Mouse (Mus musculus) limb, embryonic 15.5 days (tissue): ENCODE data around the gene Parp14. TPM values are rescaled to one million over a fixed set of nuclear protein-coding genes. Genes with fewer than 3 reads are reported as not detected.

Experiments used
- ATAC-seq: fragments of 200-750 bp; cut with Nextera tagmentation; 2 replicates; pipeline ENCODE4 v1.8.0; 2017; ENCODE audit warnings: low read depth, moderate TSS enrichment; ENCODE audit not compliant: insufficient number of reproducible peaks, low FRiP score, low TSS enrichment
- H3K27ac ChIP-seq: fragments of 300-500 bp; sonication (generic); 2 replicates; pipeline ENCODE4 v1.5.1; 2015; ENCODE audit warnings: moderate library complexity, mild to moderate bottlenecking, inconsistent platforms
- H3K27me3 ChIP-seq: fragments of 300-500 bp; sonication (generic); 2 replicates; pipeline ENCODE4 v1.6.1; 2015; ENCODE audit warnings: inconsistent platforms
- H3K36me3 ChIP-seq: fragments of 300-500 bp; sonication (generic); 2 replicates; pipeline ENCODE4 v1.6.1; 2015; ENCODE audit warnings: inconsistent platforms
- H3K4me1 ChIP-seq: fragments of 300-500 bp; sonication (generic); 2 replicates; pipeline ENCODE4 v1.6.1; 2015; ENCODE audit warnings: inconsistent platforms
- H3K4me2 ChIP-seq: fragments of 300-500 bp; sonication (generic); 2 replicates; pipeline ENCODE4 v1.6.1; 2015; ENCODE audit warnings: mild to moderate bottlenecking, inconsistent platforms
- H3K4me3 ChIP-seq: fragments of 300-500 bp; sonication (generic); 2 replicates; pipeline ENCODE4 v1.5.1; 2015; ENCODE audit warnings: mild to moderate bottlenecking, inconsistent platforms
- H3K9ac ChIP-seq: fragments of 300-500 bp; sonication (generic); 2 replicates; pipeline ENCODE4 v1.6.1; 2015; ENCODE audit warnings: inconsistent platforms
- H3K9me3 ChIP-seq: fragments of 300-500 bp; sonication (generic); 2 replicates; pipeline ENCODE4 v1.6.1; 2016; ENCODE audit warnings: inconsistent platforms
- WGBS: fragments of 180-500 bp; shearing (Covaris S2); methylation state at CpG from one replicate; pipeline ENCODE4 v1.1.7; 2015; 5-methylcytosine and 5-hydroxymethylcytosine counted together
- polyA plus RNA-seq: library from polyadenylated mRNA; unstranded; fragments of >200 nt; fragmentation: Nextera tagmentation; extraction: Ambion mirVana; gene quantifications from 2 replicates; pipeline ENCODE4 v1.2.1, GENCODE M21; 2015

The Parp14 gene
- polyA plus RNA-seq, 1 experiment from 2014 or later: 1.2 TPM

DNA sequence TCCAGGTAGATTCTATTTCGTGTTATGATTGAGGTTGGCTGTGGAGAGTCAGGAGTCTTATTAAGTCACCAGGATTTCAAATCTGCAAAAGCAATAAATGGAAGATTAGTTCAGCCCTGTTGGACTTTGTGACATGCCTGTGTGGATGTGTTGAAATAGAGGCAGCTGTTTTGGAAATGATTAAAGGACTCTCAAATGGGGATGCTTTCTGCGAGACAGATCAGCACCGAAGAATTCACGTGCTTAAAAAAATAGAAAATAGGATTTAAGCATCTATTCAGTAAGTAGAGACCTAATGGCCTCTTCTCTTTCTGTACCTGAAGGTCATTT is 63.7 kb downstream of the Parp14 start:
- Histone ChIP-seq H3K27ac (no peak overlapping the region), H3K27me3 (no peaks in the 10 kb centered on the region), H3K4me2 (no peak overlapping the region), H3K9ac (no peak overlapping the region), H3K9me3 (no peaks in the 10 kb centered on the region), H3K36me3 (peaks cover 2% of the 10 kb centered on the region; the same call in 1 of the 2 replicates), H3K4me3 (no peak overlapping the region), H3K4me1 (no peaks in the 10 kb centered on the region)
- no peak for ATAC-seq
- WGBS: 82% methylated on average over 4 of the region's 4 CpGs

DNA sequence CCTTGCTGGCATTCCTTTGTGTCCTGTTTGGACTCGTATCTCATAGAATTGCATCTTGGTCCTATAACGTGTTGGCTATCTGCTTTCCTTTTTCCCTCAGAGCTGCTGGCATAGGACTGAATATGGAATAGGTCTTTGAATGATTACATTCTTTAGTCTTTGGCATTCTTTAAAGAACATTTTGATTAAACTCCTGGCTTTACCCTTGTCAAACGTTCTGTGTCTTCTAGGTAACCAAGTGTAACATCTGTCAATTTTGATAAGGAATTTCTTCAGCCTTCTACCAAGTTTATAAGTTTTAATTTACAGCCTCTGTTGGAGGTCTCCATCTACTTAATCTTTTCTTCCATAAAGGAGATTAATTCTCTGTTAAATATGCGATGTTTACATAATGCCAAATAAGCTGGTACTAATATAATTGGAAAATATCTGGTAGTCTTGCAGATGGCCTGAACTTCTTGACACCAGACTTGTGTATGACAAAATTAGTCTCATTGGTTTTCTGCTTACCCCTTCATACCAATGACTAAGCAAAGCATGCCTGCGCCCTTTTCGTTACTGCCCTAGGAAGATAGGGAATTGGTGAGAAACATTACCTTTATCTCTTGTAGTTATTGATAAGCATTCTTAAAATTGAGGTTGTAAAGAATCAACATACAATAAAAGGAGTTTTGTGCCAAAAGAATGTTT is 64.2 kb downstream of the Parp14 start:
- WGBS: 80% methylated on average over 6 of the region's 6 CpGs

DNA sequence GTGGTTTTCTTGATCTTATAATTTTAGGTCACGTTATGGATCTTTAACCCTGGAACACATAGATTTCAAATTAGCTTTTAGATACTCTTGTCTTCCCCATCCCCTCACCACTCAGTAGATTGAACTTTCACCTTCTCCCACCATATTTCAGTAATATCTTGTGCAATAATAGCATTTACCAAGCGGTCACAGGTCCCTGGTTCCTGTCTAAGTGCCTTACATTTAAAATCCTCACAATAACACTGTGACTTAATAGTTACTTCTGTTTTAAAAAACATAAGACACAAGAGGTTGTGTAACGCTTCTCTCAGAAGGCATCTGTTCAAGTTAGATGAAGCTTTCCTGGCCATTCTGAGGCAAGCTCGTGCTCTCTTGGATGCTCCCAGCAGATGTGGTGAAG is 67.6 kb downstream of the Parp14 start:
- no peak overlapping the region for H3K4me2 ChIP-seq
- no peaks in the 10 kb centered on the region for H3K4me1 ChIP-seq
- H3K9ac ChIP-seq: no peak overlapping the region
- no peak overlapping the region for H3K27ac ChIP-seq
- no peak overlapping the region for H3K4me3 ChIP-seq
- no peaks in the 10 kb centered on the region for H3K27me3 ChIP-seq
- no peaks in the 10 kb centered on the region for H3K9me3 ChIP-seq
- peaks cover 15% of the 10 kb centered on the region for H3K36me3 ChIP-seq
- WGBS: 89% methylated on average over 4 of the region's 4 CpGs
- no peak for ATAC-seq

More for the DNA sequence above, 64.2 kb downstream of the Parp14 start:
- no peak for ATAC-seq
- H3K27me3 ChIP-seq: no peaks in the 10 kb centered on the region
- no peaks in the 10 kb centered on the region for H3K9me3 ChIP-seq
- no peak overlapping the region for H3K4me2 ChIP-seq
- H3K27ac ChIP-seq: no peak overlapping the region
- H3K4me1 ChIP-seq: no peaks in the 10 kb centered on the region
- H3K9ac ChIP-seq: no peak overlapping the region
- H3K4me3 ChIP-seq: no peak overlapping the region
- H3K36me3 ChIP-seq: peaks cover 3% of the 10 kb centered on the region; the same call in 1 of the 2 replicates

DNA sequence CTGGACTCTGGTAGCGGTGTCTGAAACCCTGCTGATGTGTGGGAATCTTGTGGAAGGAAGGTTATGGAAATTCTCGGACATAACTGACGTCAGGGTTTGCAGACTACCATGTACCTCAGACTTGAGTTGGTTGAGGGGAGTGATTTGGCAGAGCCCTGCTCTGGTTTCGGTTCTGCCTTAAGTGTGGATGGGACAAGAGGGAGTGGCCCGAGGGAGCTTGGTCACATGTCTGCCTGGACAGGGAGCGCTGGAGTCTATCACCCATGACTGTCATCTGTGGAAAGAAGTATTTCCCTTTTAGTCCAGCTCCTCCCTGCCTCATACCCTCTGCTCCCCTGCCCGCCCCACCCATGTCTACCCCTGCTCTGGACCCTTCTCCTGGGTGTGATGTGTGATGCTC is 69.2 kb downstream of the Parp14 start:
- WGBS: 90% methylated on average over 7 of the region's 7 CpGs

DNA sequence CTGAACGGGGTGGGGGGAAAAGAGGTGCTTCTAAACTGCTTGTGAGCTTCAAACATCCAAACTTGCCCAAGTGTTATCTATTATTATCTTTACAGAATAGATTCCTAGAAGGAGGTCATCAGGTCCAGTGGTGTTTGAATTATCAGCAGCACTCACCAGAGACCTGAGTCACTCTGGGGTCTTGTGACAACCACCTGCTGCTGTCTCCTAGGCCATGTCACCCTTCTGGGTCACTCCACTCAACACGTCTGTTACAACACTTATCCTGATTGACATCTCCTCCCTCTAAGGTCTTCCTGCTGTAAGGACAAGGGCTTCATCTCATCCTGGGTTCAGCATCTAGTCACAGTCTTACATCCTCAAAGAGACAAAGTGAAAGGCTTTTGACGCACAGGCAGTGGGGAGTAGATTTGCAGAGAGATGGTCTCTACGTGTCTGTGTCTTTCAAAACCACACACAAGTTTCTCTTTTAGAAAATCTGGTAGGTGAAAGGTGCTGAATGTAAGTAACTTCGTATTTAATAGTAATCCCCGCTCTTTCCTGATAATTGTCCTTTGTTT is 79.3 kb downstream of the Parp14 start:
- no peak for ATAC-seq
- Histone ChIP-seq H3K9me3 (no peaks in the 10 kb centered on the region), H3K4me2 (no peak overlapping the region), H3K27me3 (no peaks in the 10 kb centered on the region), H3K9ac (no peak overlapping the region), H3K4me3 (no peak overlapping the region), H3K27ac (no peak overlapping the region), H3K4me1 (no peaks in the 10 kb centered on the region), H3K36me3 (peaks cover 14% of the 10 kb centered on the region)
- WGBS: 86% methylated on average over 6 of the region's 6 CpGs

More for the DNA sequence above, 69.2 kb downstream of the Parp14 start:
- H3K9me3 ChIP-seq: no peaks in the 10 kb centered on the region
- H3K9ac ChIP-seq: no peak overlapping the region
- no peaks in the 10 kb centered on the region for H3K27me3 ChIP-seq
- no peak for ATAC-seq
- H3K4me2 ChIP-seq: no peak overlapping the region
- no peak overlapping the region for H3K27ac ChIP-seq
- H3K36me3 ChIP-seq: peaks cover 23% of the 10 kb centered on the region
- no peak overlapping the region for H3K4me3 ChIP-seq
- H3K4me1 ChIP-seq: no peaks in the 10 kb centered on the region

DNA sequence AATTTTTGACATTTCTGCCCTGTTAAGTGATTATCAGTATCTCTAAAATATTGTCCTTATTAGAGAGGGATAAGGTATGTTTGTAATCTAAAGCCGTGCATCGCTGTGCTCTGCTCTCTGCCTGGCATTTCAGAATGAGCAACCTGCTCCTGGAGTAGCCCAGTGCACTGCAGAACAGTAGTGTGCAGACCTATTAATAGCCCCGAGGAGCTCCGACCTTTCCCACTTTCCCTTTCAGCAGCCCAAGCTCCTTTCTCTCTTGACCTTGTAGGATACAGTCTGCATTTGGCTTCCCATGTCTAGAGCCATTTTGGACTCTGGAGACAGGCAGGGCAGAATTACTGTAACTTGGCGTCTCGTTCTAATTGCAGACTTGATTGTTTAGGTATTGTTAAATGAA is 83.0 kb downstream of the Parp14 start:
- 93% methylated on average over 6 of the region's 6 CpGs for WGBS
- Histone ChIP-seq H3K9me3 (no peaks in the 10 kb centered on the region), H3K4me1 (no peaks in the 10 kb centered on the region), H3K27me3 (no peaks in the 10 kb centered on the region), H3K4me2 (no peak overlapping the region), H3K4me3 (no peak overlapping the region), H3K36me3 (peaks cover 14% of the 10 kb centered on the region), H3K27ac (no peak overlapping the region), H3K9ac (no peak overlapping the region)
- ATAC-seq: no peak

DNA sequence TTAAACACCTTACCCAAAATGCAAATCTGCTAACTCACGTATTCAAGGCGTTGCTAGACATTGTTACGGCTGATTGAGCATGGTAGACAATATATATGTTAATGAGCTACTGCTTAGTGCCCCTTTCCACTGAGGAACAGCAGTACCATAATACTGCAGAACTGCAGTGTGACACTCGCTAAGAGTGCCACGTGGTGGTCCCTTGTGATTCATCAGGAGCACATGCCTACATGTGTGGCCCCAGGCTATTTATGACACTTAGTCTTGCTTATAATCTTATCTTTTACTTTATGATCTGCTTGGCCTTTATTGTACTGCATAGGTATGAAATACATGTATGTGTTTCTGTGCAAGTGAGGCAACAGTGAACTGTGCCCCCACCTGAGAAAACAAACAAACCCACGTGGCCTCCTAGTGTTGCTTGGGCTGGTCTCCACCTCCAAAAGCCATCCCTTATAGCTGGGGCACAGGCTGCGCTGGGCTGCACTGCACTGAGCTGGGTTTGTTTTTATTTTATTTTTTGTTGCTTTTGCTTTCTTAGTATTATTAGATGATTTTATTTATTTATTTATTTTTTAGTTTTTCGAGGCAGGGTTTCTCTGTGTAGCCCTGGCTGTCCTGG is 83.7 kb downstream of the Parp14 start:
- 88% methylated on average over 8 of the region's 8 CpGs for WGBS

DNA sequence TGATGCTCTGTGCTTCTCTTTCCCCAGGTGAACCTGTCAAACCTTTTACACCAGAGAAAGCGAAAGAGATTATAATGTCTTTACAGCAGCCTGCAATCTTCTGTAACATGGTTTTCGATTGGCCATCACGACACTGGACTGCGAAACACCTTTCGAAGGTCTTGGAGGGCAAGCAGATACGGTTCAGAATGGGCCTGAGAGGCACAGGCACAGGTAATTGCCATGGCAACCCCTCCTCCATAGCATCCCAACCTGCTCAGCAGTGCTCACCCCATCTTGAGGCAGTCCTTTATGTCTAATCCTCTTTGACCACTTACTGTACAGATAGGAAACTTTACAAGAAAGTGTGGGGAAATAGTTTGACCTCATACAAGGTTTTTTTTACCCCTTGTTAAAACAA is 84.2 kb downstream of the Parp14 start:
- no peak overlapping the region for H3K9ac ChIP-seq
- no peak overlapping the region for H3K4me3 ChIP-seq
- no peaks in the 10 kb centered on the region for H3K4me1 ChIP-seq
- no peaks in the 10 kb centered on the region for H3K27me3 ChIP-seq
- H3K27ac ChIP-seq: no peak overlapping the region
- H3K4me2 ChIP-seq: no peak overlapping the region
- ATAC-seq: no peak
- H3K36me3 ChIP-seq: peaks cover 14% of the 10 kb centered on the region
- H3K9me3 ChIP-seq: no peaks in the 10 kb centered on the region
- 92% methylated on average over 6 of the region's 6 CpGs for WGBS

More for the DNA sequence above, 83.7 kb downstream of the Parp14 start:
- Histone ChIP-seq H3K4me3 (no peak overlapping the region), H3K27ac (no peak overlapping the region), H3K4me1 (no peaks in the 10 kb centered on the region), H3K36me3 (peaks cover 14% of the 10 kb centered on the region), H3K9ac (no peak overlapping the region), H3K4me2 (no peak overlapping the region), H3K9me3 (no peaks in the 10 kb centered on the region), H3K27me3 (no peaks in the 10 kb centered on the region)
- no peak for ATAC-seq

DNA sequence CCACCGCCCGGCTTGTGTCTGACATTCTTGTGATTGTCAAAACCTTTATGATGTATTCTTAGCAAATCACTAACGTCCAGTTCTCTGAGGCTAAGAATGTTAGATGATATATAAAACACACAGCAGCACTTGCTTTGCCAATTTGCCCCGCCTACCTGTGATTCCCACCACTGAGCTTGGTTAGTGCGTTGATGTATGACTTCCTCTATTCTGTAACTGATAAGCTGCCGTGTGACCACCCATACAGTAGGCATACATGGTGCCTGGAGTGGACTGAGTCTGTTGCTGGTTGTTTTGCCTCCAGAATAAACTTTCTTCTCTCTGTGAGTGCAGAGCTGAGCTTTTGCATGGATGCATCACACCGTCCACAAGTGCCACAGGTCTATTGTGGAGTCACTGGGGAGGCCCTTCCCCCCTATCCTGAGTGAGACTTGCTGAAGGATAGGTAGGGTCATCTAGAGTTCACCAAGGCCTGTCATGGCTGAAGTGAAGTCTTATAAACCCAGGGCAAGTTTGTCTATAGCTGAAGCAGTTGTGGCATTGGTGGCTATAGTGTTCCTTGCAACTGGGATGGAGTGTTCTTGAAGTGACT is 87.1 kb downstream of the Parp14 start:
- no peak for ATAC-seq

DNA sequence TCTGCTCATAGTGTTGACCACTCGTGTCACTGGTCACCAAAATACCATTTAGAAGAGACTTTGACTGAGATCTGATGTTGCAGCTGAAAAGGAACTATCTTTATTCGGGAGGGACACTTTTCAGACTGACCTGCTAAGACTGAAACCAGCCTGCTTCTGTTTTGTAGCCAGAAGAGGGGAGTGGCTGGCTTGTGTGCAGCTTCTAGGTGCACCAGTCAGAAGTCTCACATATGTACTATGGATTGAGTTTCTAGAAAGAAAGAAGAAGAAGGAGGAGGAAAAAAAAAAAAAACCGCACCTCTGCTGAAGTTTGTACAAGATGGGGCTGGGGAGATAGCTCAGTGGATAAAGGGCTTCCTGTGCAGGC is 88.2 kb downstream of the Parp14 start:
- Histone ChIP-seq H3K9me3 (no peaks in the 10 kb centered on the region), H3K4me3 (no peak overlapping the region), H3K4me2 (no peak overlapping the region), H3K4me1 (no peaks in the 10 kb centered on the region), H3K27ac (no peak overlapping the region), H3K27me3 (no peaks in the 10 kb centered on the region), H3K36me3 (peaks cover 9% of the 10 kb centered on the region), H3K9ac (no peak overlapping the region)
- no peak for ATAC-seq
- WGBS: 87% methylated on average over 3 of the region's 3 CpGs

More for the DNA sequence above, 87.1 kb downstream of the Parp14 start:
- 75% methylated on average over 7 of the region's 7 CpGs for WGBS
- Histone ChIP-seq H3K9ac (no peak overlapping the region), H3K27me3 (no peaks in the 10 kb centered on the region), H3K4me2 (no peak overlapping the region), H3K4me3 (no peak overlapping the region), H3K27ac (no peak overlapping the region), H3K9me3 (no peaks in the 10 kb centered on the region), H3K4me1 (no peaks in the 10 kb centered on the region), H3K36me3 (peaks cover 12% of the 10 kb centered on the region)
